Mouse (Mus musculus): ENCODE data around the gene Gusb.
A peak's percentile ranks its signal among the peaks of the same experiment; 100 is the strongest.
"Not testable (repeated sequence)": the region's sequence is repeated elsewhere in the genome, so short reads cannot be mapped to it uniquely, and the experiment has no call there.

The Gusb gene

DNA sequence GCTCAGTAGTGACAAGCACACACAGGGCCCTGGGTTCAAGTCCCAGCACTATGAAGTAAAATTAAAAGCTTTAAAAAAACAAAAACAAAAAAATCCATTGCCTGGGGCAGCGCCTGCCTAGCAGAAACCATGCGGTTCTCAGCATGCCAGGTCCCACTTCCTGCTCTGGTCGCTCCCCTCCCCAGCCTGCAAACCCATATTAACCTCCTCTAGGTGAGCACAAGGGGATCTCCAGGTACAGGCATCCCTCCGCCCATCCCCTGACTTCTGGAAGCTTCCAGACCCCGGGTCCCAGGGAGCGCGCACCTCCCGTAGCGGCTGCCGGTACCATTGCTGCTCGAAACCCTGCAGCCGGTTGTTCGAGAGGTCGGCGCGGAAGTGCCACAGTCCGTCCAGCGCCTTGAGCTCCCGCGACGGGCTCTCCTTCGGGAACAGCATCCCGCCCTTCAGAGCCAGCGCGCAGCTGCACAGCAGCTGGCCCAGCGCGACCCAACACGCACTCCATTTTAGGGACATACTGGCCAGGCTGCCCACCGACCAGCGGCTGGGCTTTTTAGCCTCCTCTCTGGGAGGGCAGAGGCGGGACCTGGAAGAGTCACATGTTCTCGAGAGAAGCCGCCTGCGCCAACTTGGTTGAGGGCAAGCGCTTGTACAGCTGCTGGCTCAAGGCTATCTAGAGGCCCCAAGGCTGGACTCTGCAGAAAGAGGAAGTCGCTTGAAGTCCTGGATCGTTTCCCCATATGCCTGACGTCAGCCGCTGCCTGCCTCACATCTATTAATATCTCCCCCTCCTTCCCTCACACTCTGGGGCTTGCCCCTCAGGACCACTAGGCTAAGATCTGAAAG, at the start of gene Gusb:
Gene Gusb (minus strand): TSS at position 749 of the 846 bp plus-strand sequence.
- peak; percentile 84 to 92 for DNase-seq

DNA sequence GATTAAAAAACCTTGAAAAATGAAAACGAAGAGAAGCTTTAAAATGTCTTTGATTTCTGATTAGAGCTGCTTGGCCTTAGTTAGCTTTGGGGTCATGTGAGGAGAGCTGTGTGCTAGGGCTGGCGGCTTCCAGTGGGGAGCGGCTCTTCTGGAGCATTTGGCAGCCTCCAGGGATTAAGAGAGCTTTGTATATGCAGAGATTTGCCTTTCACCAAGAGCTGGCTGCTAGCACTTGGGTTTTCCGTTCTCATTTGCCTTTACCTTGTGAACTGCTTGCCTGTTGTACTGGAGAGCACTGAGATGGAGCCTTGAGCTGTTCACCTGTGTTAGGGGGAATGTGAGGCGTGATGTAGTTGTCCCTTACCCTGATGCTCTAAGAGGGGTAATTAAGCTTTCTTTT, 49.7 kb upstream of the Gusb start:
- DNase-seq, result no peak

DNA sequence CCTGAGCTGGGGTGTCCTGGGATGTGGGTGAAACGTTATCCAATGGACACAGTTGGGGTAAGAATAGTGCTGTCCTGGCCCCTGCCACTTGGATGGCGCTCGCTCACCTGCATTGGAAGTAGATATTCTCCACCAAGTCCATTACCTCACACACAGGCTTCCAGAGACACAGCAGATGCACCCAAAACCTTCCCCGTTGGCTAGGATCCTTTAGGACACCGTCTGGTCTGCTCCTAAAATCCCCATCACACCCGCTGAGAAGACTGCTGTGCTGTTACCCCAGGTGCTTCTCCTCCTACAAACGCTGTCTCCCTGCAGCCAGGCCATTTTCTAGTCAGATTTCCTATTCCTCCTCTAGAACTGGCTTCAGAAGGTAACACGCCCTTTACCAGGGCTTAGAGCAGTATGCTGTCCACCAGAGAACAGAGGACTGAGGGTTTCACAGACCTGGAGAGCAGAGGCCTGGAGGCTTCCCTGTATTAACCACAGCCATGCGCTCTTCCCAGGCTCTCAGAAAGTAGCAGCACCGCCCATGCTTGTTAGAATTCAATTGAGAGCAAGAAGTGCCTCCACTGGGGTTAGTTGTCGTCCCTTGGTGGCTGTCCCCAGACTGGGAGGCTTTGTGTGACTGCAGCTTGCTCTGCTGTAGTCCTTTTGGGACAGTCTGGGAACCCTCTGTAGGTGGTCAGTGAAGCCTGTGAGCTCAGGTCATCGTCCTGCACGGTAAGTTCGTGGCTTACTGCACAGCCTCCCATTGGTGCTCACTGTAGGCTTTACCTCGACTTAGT, 48.4 kb upstream of the Gusb start:
- DNase-seq, result no peak

- no peak for DNase-seq
These were observed 47.6 kb upstream of the Gusb start for GRCm38 (mm10) chr5:130050416-130050815.

- no peak for DNase-seq
These were observed 46.1 kb upstream of the Gusb start for GRCm38 (mm10) chr5:130048786-130049520.

DNA sequence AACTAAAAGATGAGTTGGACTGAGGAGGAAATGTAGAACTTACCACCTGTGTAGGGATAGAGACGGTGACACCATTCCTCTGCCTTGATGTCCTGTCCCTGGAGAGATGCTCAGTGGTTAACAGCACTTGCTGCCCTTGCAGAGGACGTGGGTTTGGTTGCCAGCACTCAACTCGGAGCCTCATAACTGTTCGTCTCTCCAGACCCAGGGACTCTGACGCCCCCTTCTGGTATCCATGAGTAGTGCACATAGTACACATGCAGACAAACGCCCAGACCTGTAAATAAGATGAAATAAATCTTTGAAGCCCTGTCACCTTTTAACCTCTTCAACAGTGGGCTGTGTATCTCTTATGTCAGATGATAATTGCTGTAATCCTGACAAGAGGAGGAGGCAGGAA, 44.2 kb upstream of the Gusb start:
- DNase-seq, result no peak

DNA sequence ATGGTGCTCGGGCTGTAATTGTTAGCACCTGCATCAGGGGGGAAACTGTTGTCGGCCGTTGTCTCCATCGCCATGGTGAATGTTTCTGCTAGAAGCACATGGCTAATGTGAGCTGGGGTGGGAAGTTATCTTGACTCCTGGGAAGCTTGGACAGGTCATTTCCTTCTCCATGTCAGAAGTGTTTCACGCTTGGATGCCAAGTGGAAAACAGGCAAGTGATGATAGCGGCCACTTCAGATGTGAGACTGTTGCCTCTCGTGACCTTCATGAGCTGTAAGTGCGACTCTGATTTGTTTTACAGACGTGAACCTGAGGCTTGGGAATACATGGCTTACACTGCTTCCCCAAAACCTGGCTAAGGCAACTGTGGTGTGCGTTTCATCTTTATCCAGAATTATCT, 43.7 kb upstream of the Gusb start:
- no peak for DNase-seq

- no peak for DNase-seq
These were observed 43.3 kb upstream of the Gusb start for GRCm38 (mm10) chr5:130046100-130046499.

DNA sequence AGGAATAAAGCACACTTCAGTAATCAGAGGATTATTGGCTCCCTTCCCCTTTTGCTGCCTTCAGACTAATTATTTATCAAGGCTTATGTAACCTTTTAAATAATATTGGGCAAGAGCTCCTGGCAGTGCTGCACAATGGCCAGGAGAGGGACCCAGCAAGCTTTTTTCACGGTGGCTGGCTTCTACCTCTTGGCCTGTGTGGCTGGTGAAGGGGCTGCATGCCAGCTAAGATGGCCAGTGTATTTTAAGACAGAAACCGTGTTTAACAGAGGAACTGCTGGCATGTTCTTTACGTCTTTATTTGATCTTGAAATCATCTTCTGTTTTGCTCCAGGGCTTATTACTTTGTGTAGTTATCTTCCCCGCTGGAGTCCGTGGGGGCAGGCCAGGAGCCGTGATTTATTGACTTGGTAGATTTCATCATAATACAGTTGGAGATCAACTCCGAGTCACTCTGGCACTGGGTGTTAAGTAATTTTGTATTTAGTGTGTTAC, 41.4 kb upstream of the Gusb start:
- peak; percentile 62 to 81 for DNase-seq

- DNase-seq, result no peak
These were observed 40.9 kb upstream of the Gusb start for GRCm38 (mm10) chr5:130043741-130044140.

DNA sequence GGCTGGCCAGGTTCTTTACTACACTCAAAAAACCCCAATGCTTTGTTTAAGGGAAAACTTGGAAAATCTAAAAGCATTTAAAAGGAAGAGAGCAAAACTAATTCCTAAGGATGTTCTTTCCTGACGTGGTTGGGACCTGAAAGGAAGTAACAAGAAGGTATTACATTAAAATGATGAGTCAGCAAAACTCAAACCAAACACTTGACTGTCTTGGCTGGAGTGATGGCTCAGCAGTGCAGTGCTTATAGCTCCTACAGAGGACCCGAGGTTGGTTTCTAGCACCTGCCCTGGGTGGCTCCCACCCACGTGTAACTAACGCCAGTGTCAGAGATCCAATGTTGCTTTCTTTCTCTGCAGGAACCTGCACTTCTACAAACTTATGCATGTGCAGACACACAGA, 38.4 kb upstream of the Gusb start:
- DNase-seq, result no peak

GRCm38 (mm10) chr5:130040797-130041196, 37.9 kb upstream of the Gusb start:
- no peak for DNase-seq

DNA sequence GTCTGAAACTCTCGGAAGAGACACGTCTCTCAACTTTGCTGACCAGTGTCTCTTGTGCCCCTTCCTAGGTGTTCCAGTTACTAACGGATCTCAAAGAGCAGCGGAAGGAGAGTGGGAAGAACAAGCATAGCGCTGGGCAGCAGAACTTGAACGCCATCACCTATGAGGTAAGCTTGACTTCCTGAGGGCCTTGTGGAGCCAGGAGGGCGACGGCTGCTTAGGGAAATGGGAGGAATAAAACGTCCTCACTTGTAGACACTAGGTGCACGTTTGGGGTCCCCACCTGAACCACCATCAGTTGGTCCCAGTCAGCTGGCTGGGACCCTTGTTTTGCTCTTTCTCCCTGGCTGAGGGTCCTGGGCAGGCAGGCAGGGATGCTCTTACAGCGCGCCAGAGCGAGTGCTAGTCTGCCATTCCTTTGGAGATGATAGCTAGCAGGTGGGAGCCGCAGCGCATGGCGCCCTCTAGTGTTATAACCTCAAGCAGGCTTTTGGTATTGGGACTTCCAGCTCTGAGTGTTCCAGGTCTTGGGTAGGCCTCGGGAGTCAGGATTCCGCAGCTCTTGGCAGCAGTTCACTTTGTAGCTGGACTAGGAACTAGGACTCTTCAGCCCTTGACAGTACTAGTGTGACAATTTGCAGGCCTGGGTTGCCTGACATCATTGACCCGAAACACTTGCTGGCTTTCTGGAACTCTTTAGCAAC, 35.1 kb upstream of the Gusb start:
- peak; percentile 81 to 82 for DNase-seq

DNA sequence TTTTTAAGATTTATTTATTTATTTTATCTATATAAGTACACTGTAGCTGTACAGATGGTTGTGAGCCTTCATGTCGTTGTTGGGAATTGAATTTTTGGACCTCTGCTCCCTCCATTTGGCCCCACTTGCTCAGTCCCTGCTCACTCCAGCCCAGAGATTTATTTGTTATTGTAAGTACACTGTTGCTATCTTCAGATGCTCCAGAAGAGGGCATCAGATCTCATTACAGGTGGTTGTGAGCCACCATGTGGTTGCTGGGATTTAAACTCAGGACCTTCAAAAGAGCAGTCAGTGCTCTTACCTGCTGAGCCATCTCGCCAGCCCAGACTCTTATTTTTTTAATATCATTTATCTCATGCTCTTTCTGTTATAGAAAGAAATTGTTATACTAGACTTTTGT, 33.5 kb upstream of the Gusb start:
- not testable (repeated sequence) for DNase-seq

- no peak for DNase-seq
These were observed 31.0 kb upstream of the Gusb start for GRCm38 (mm10) chr5:130033869-130034268.

DNA sequence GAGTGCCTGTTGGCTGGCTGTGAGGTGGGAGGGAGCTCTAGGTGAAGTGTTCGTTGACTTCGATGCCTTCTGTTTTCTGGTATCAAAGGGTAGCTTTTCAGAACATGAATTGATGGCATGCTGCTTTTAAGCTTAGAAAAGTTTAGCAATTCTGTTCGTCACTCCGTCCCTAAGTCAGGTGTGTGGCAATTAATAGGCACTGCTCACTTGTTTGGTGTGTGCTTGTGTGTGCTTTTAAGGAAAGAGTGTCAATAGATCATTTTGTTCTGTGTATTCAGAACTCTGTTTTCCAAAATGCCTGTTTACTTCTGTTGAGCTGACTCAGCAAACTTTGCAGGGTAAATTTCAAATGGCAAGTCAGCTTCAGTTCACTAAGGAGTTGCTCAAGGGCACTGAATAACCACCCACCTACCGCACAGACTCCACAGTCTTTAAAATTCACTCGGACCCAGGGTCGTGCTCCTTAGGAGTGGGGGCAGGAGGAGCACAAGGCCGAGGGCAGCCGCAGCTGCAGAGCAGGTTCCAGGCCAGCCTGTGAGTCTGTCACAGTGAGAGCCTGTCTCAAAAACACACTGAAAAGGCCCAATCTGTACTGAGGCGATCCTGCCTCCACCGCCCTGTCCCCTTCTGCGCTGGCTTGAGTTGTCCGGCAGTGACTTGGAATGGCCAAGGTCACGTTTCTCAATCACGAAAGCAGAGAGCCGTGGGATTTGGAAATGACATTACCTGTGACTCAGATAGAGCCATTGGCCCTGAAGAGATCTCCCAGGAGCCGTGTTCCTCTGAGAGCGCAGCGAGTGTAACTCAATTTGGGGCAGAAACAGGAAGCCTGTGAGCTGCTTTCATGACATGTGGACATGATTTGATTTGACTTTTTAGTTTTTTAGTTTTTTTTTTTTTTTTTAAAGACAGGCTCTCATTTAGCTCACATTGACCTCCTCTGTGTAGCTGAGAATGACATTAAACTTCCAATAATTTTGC, 28.9 kb upstream of the Gusb start:
- DNase-seq, result no peak

- peak; percentile 90 to 93 for DNase-seq
These were observed 26.5 kb upstream of the Gusb start, which contains the start of the genes Asl and Crcp for GRCm38 (mm10) chr5:130029142-130029897. Asl (minus strand) TSS chr5:130029247. Crcp (plus strand) TSS chr5:130029290.

- DNase-seq, result no peak
These were observed 24.8 kb upstream of the Gusb start for GRCm38 (mm10) chr5:130027696-130028095.

DNA sequence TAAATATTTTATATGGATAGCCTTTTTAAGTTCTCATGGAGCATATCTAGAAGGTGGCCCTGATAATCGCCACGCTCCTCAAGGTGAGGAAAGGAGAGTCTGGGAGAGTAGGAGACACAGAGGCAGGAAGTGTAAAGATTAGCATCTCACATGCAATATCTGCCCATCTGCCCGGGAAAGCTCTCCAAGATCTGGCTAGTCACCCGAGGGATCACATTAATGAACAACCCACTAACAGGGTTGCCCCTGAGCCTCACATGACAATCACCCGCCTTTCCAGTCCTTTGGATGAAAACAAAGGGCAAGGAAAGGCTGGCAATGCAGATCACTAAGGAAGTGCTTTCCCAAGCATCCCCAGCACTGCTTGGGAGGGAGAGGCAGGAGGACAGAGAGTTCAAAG, 24.3 kb upstream of the Gusb start:
- peak; percentile 80 to 90 for DNase-seq
